Mouse (Mus musculus) naive thymus-derived CD4-positive, alpha-beta T cell, adult 5 months (primary cell): ENCODE data around the gene Tmem8b. TPM values are rescaled to one million over a fixed set of nuclear protein-coding genes. Genes with fewer than 3 reads are reported as not detected.

Experiments
- polyA plus RNA-seq: library from polyadenylated mRNA; unstranded; fragments of 100-300 nt; shearing (Covaris generic); gene quantifications from one replicate; pipeline ENCODE4 v1.2.1, GENCODE M21; 2017

Tmem8b gene
- polyA plus RNA-seq = 1.2 TPM

DNA sequence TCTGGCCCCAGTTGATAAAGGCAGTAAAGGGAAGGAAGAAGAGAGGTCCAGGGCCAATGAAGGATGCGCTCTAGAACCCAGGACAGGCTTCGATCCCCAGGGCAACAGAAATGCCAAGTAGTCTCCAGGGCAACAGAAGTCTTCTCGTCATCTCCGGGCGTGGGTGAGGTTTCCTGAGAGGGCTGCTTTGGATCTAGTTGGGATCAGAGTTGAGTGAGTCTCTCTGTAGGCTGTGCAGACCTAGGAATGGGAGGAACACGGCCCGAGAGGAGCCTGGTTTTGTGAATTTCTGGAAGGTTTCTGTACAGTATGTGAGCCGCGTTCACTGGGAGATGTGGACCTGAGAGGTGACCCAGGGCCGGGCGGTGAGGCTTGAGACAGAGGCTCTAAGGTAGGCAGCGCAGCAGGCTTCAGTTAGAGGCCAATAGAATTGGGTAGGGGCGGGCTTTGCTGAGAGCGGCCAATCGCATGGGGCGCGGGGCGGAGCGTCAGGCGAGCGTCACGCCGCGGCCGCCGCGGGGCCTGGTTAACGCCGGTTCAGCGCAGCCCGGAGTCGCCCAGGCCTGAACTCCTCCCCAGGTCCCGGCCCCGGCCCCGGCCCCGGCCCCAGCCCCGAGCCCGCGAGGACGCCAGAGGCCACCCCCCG lies at the start of gene Tmem8b, which contains the start of gene Fam221b:
Gene Tmem8b, plus strand, starts transcription at position 190 of the 646 bp plus-strand sequence.
Gene Fam221b, minus strand, starts transcription at position 364 of the 646 bp plus-strand sequence.

DNA sequence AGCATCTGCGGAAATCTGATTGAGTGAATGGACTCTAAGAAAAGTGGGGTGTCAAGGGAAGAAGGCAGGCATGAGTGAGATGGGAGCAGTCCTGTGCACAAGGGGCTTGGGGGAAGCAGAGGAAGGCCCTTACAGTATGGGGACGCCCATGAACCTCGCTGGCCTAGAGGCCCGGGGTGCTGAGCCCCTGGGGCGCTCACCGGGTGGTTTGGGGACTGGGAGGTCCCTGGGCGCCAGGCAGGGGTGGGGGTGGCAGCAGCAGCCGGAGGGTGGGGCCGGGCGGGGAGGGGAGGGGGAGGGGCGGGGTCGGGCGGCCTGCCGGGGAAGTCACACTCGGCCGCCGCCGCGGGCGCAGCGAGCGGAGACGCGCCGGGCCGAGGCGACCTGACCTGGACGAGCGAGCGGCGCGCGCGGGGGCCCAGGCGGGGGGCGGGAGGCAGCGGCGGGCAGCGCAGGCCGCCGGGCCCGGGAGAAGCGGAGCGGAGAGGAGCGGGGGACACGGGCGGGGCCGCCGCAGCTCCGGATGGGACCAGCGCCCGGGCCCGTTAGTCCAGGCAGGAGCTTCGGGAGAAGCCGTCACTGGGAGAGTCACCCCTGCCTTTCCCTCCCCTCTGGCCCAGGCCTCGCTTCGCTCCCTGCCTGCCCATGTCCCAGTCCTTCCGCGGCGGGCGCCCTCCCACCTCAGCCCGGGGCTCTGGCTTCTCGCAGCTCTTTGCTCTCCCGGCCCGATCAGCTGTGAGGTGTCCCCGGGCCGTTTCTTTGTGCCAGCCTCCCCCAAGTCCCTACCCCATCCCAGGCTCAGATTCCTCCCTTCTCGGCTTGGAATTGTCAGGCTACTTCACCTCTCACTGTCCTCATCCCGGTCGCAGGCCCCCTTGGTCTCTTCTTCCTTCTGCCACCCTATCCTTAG lies 37.5 kb upstream of the Tmem8b start, which contains the start of gene Npr2:
Gene Npr2, plus strand, starts transcription at position 890 of the 910 bp plus-strand sequence.

DNA sequence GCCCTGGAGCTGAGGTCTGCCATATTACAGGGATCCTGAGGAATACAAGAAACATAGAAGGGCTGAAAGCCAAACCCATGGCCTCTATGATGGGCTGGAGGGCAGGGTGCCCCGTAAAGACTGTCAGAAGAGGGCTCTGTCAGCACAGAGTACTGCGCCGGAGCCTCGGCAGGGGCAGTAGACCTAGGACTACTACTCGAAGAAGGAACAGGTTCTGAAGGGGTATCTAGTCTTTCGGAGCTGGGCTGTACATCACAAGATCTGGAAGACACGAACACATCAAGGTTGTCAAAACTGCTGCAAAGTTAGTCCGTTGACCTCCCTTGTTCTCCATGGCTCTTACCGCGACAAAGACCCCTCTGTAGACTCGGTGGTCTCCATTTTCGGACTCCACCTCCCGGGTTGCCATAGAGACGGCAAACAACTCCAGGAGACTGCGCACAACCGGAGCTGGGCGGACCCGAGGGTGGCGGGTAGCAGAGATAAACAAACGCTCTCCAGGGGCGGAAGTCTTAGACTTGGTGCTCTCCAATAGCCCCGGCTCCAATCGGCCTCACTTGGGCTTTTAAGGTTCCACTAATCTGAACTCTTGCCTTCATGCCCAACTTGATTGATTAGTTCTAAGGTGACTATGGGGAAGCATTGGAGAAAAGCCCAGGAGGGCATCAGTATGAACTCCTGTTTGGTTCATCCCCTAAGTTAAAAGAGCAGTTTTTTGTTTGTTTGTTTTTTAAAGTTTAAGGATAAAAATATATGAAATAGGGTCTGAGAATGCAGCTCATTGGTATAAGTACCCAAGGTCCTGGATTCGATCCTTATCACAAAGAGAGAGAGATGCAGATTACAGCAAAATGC lies 15.4 kb upstream of the Tmem8b start, which contains the start of gene Spag8:
Gene Spag8, minus strand, starts transcription at position 434 of the 855 bp plus-strand sequence.

DNA sequence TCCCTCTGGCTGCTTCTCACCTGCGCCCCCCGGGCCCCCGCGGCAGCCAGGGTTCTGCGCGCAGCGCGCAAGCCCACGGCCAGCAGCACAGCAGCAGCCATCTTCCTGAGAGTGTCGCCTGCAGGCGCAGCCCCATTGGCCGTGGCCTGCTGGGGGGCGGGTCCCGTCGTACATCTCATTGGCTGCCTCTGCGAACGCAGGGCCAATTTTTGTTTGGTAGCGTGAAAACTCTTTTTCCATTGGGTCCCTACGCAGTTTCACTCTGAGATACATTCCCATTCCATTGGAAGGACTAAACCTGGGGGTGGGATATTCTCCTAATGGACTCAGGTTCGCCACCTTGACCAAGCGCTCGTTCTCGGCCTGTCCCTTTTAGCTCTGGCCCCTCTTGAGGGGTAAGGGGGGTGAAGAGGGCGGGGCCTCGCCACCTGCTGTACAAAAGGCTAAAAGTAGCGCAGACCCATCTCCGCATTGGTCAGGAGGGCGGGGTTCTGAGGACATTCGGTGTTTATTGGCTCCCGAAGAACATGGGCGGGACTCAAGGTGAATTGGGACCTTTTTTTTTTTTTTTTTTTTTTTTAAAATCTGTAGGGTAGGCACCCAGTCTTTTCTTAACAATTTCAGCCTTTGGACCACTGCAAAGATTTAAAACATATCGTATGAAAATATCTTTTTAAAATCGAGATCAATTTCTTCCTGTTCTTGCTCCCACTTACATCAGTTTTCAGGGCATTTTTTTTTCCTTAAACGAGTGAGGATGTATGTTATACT lies 12.2 kb upstream of the Tmem8b start, which contains the start of gene Hint2:
Gene Hint2, minus strand, starts transcription at position 128 of the 771 bp plus-strand sequence.

DNA sequence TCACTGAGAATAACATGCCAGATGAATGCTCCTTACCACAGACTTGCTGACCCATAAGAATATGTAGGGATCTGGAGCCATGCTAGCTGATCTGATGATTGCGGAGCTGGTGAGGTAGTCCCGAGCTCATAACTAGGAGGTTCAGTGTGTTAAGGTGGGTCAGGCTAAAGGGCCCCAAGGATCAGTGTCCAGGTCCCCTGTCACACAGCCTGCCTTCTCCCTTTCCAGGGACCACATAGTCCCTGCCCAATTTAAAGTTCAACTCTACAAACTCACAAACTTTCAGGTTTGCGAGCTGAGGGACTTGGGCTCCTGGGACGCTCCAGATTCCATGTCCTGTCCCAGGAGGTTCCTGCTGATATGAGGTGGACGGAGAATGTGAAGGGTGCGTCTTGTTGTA lies 31.9 kb downstream of the Tmem8b start, which contains the start of gene Olfr70:
Gene Olfr70, minus strand, starts transcription at position 101 of the 400 bp plus-strand sequence.

DNA sequence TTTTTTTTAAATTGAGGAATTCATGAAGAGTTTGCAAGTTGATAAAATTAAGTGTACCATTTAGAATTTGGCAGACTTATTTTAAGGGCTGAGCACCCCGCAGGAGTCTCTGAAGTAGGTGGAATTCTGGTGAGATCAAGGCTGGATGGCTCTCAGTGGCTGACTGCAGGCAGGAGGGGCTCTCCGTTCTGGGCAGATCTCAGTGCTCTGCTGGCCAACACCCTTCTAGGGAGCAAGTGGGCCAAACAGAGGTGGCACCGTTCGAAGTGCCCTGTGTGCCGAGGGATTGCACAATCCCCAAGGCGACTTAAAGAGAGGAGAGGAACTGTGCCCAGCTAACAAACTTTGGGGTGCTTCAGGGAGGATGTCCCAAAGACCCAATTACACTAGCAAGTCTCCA lies 41.1 kb downstream of the Tmem8b start, which contains the start of gene Olfr71:
Gene Olfr71, minus strand, starts transcription at position 387 of the 400 bp plus-strand sequence.

DNA sequence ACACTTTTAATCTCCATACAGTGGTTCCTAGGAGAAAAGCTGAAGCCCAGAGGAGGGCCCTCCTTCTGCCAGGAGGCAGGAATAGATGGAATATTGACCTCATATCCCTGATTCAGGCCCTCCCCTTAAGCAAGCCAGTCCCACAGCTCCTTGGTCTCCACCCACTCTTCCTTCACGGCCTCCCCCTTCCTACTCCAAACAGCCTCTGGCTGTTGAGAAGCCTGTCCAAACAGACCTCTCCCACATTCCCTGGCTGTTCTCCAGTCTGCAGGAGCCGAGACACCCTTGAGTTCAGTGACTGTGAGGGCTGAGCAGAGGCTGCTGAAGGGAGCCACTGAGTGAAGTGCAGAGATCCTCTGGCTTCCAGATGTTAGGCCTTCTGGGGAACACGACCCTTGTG lies 58.2 kb downstream of the Tmem8b start, which contains the start of gene Hrct1:
Gene Hrct1, plus strand, starts transcription at position 194 of the 400 bp plus-strand sequence.

DNA sequence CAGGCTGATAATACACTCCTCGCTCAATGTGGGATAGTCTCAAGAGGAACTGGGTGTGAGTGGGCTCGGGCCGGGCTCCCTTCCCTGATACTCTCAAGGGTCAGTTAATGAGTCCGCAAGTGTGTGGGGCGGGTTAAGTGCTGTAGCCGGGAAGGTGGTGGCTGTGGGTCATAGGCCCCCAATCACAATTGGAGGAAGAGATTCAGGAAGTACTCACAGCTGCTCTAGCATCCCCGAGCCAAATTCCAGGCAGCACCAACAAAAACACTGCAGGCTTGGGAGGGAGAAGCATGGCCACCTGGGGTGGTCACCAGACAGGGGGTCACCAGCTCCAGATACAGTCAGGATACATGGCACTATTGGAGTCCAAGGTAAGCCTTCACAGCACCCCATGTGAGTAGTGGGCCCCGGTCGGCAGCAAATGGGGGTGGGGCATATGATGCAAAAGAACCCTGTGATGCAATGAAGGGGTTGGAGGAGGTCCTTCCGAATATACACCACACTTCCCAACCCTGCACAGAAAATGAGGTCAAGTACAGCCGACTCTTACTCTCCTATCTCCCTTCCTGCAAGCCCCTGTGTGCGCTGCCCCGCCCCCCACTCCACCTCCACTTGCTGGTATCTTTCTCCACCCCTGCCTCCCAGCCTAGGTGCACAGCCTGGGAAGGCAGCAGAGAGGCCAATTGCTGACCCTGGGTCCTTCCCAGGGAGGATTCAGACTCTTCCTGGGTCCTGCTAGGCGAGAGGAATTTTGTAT lies 61.2 kb downstream of the Tmem8b start, which contains the start of gene Spaar:
Gene Spaar, plus strand, starts transcription at position 241 of the 757 bp plus-strand sequence.

Other genes starting within 250 kb of the Tmem8b start
- gene Fam166b, start 239.8 kb upstream of the Tmem8b start, polyA plus RNA-seq = not detected
- 44.9 TPM for gene Tesk1, start 227.0 kb upstream of the Tmem8b start, polyA plus RNA-seq
- 59.9 TPM for gene Cd72, start 214.3 kb upstream of the Tmem8b start, polyA plus RNA-seq
- gene Sit1, start 185.2 kb upstream of the Tmem8b start, polyA plus RNA-seq = 102 TPM
- gene Ccdc107, start 176.1 kb upstream of the Tmem8b start, polyA plus RNA-seq = 52.6 TPM
- gene Arhgef39, start 169.3 kb upstream of the Tmem8b start, polyA plus RNA-seq = 6.2 TPM
- 0.42 TPM for gene Car9, start 162.0 kb upstream of the Tmem8b start, polyA plus RNA-seq
- not detected for gene Tpm2, start 145.2 kb upstream of the Tmem8b start, polyA plus RNA-seq
- 82.1 TPM for gene Creb3, start 106.6 kb upstream of the Tmem8b start, polyA plus RNA-seq
- 240 TPM for gene Tln1, start 106.3 kb upstream of the Tmem8b start, polyA plus RNA-seq
- gene Rgp1, start 90.3 kb upstream of the Tmem8b start, polyA plus RNA-seq = 9.6 TPM
- 39.8 TPM for gene Gba2, start 90.1 kb upstream of the Tmem8b start, polyA plus RNA-seq
- 2.4 TPM for gene Msmp, start 84.5 kb upstream of the Tmem8b start, polyA plus RNA-seq
- gene Npr2, start 37.0 kb upstream of the Tmem8b start, polyA plus RNA-seq = not detected
- not detected for gene Spag8, start 15.4 kb upstream of the Tmem8b start, polyA plus RNA-seq
- gene Hint2, start 12.5 kb upstream of the Tmem8b start, polyA plus RNA-seq = 37.8 TPM
- 0.96 TPM for gene Fam221b, start 174 bp downstream of the Tmem8b start, polyA plus RNA-seq
- gene Olfr70, start 31.8 kb downstream of the Tmem8b start, polyA plus RNA-seq = not detected
- not detected for gene Olfr71, start 41.3 kb downstream of the Tmem8b start, polyA plus RNA-seq
- gene Hrct1, start 58.2 kb downstream of the Tmem8b start, polyA plus RNA-seq = not detected
- not detected for gene Spaar, start 61.1 kb downstream of the Tmem8b start, polyA plus RNA-seq
- not detected for gene Olfr159, start 102.0 kb downstream of the Tmem8b start, polyA plus RNA-seq
- gene Olfr156, start 154.9 kb downstream of the Tmem8b start, polyA plus RNA-seq = not detected
- 0.06 TPM for gene Olfr157, start 171.2 kb downstream of the Tmem8b start, polyA plus RNA-seq
- not detected for gene Olfr155, start 182.6 kb downstream of the Tmem8b start, polyA plus RNA-seq
- gene Reck, start 206.6 kb downstream of the Tmem8b start, polyA plus RNA-seq = 3.4 TPM